8 mouse cellular contexts compared by ENCODE assay signal in genomic region chr5:105494246-105494917, GRCm38 (mm10). TPM values are rescaled to one million over a fixed set of nuclear protein-coding genes. Genes with fewer than 3 reads are reported as not detected.
A peak's percentile ranks its signal among the peaks of the same experiment; 100 is the strongest.
DNase-seq lines count a peak whose midpoint lies in the region; ATAC-seq and TF ChIP-seq lines count a peak whose summit lies in the region.

No protein-coding gene starts in this region.

- H3K36me3 ChIP-seq in heart, embryonic 12.5 days: no peaks in the 10 kb centered on the region
- peaks cover 5% of the 10 kb centered on the region; the same call in 1 of the 2 replicates for H3K36me3 ChIP-seq in midbrain, embryonic 10.5 days
- H3K36me3 ChIP-seq in midbrain, embryonic 16.5 days (ENCODE audit: control insufficient read depth, insufficient read depth, low read length): no peaks in the 10 kb centered on the region
- no peaks in the 10 kb centered on the region for H3K36me3 ChIP-seq in forebrain, embryonic 15.5 days
- no peaks in the 10 kb centered on the region for H3K36me3 ChIP-seq in midbrain, postnatal 0 days (ENCODE audit: insufficient read depth, low read length)

- H3K4me3 ChIP-seq in heart, embryonic 12.5 days: no peak overlapping the region
- H3K4me3 ChIP-seq in midbrain, embryonic 10.5 days: peak overlapping the region; percentile 43
- no peak overlapping the region for H3K4me3 ChIP-seq in midbrain, embryonic 16.5 days (ENCODE audit: low read depth, low read length)
- H3K4me3 ChIP-seq in forebrain, embryonic 15.5 days: no peak overlapping the region
- no peak overlapping the region for H3K4me3 ChIP-seq in midbrain, postnatal 0 days (ENCODE audit: low read depth, low read length)

- H3K4me2 ChIP-seq in heart, embryonic 12.5 days: peak overlapping the region; percentile 64
- H3K4me2 ChIP-seq in midbrain, embryonic 16.5 days (ENCODE audit: low read length): no peak overlapping the region
- peak overlapping the region; percentile 45 for H3K4me2 ChIP-seq in forebrain, embryonic 15.5 days (replicated peaks)
- H3K4me2 ChIP-seq in midbrain, postnatal 0 days (ENCODE audit: low read depth, low read length, poor library complexity, severe bottlenecking): no peak overlapping the region

- H3K4me1 ChIP-seq in heart, embryonic 12.5 days (replicated peaks): peaks cover 12% of the 10 kb centered on the region
- H3K4me1 ChIP-seq in midbrain, embryonic 10.5 days: peaks cover 69% of the 10 kb centered on the region
- peaks cover 23% of the 10 kb centered on the region for H3K4me1 ChIP-seq in midbrain, embryonic 16.5 days (ENCODE audit: control insufficient read depth, insufficient read depth, low read length)
- H3K4me1 ChIP-seq in forebrain, embryonic 15.5 days: peaks cover 56% of the 10 kb centered on the region
- H3K4me1 ChIP-seq in midbrain, postnatal 0 days (ENCODE audit: insufficient read depth, low read length): peaks cover 18% of the 10 kb centered on the region; the same call in 1 of the 2 replicates

- 0 out of 2 replicates have a peak, but pooled peaks cover 2% of the 10 kb centered on the region for H3K9me3 ChIP-seq in heart, embryonic 12.5 days (replicated peaks)
- H3K9me3 ChIP-seq in midbrain, embryonic 10.5 days (replicated peaks): no peaks in the 10 kb centered on the region
- H3K9me3 ChIP-seq in midbrain, embryonic 16.5 days (replicated peaks; ENCODE audit: control insufficient read depth, low read length, poor library complexity, severe bottlenecking): no peaks in the 10 kb centered on the region
- H3K9me3 ChIP-seq in forebrain, embryonic 15.5 days: no peaks in the 10 kb centered on the region
- H3K9me3 ChIP-seq in midbrain, postnatal 0 days (ENCODE audit: low read length): no peaks in the 10 kb centered on the region

- 0 out of 2 replicates have a peak overlapping the region, but pooled peaks have one; percentile 28 for H3K9ac ChIP-seq in heart, embryonic 12.5 days
- H3K9ac ChIP-seq in midbrain, embryonic 16.5 days (ENCODE audit: low read depth, low read length): no peak overlapping the region
- no peak overlapping the region for H3K9ac ChIP-seq in forebrain, embryonic 15.5 days (replicated peaks)
- no peak overlapping the region for H3K9ac ChIP-seq in midbrain, postnatal 0 days (replicated peaks; ENCODE audit: low read length, poor library complexity, severe bottlenecking)

- 50% methylated on average over 10 of the region's 10 CpGs for WGBS in heart, embryonic 12.5 days
- WGBS in midbrain, embryonic 10.5 days: 26% methylated on average over 10 of the region's 10 CpGs
- 21% methylated on average over 10 of the region's 10 CpGs for WGBS in midbrain, embryonic 16.5 days
- 31% methylated on average over 10 of the region's 10 CpGs for WGBS in forebrain, embryonic 15.5 days
- 21% methylated on average over 10 of the region's 10 CpGs for WGBS in midbrain, postnatal 0 days

- no peak for ATAC-seq in heart, embryonic 12.5 days (ENCODE audit: insufficient number of reproducible peaks, low FRiP score)
- ATAC-seq in midbrain, embryonic 16.5 days: no peak
- ATAC-seq in forebrain, embryonic 15.5 days (replicated peaks): no peak; the same call in 1 of the 2 replicates
- ATAC-seq in midbrain, postnatal 0 days (ENCODE audit: low FRiP score): no peak

- no peaks in the 10 kb centered on the region for H3K27me3 ChIP-seq in heart, embryonic 12.5 days (replicated peaks)
- H3K27me3 ChIP-seq in midbrain, embryonic 10.5 days (ENCODE audit: low read depth, poor library complexity, severe bottlenecking): peaks cover 41% of the 10 kb centered on the region
- no peaks in the 10 kb centered on the region for H3K27me3 ChIP-seq in midbrain, embryonic 16.5 days (ENCODE audit: control insufficient read depth, insufficient read depth, low read depth, low read length)
- H3K27me3 ChIP-seq in forebrain, embryonic 15.5 days: peaks cover 8% of the 10 kb centered on the region; the same call in 1 of the 2 replicates
- H3K27me3 ChIP-seq in midbrain, postnatal 0 days (ENCODE audit: insufficient read depth, low read length): no peaks in the 10 kb centered on the region

- intact Hi-C loops in heart, postnatal 14 days (cut with DNase I): no loop called here

- DNase-seq in heart, postnatal 14 days: no peak
- DNase-seq in midbrain, embryonic 10.5 days (ENCODE audit: low spot score): peak; percentile 47
- no peak for DNase-seq in midbrain, postnatal 0 days (ENCODE audit: low spot score)
- no peak for DNase-seq in adrenal gland, adult 18-20 months (ENCODE audit: low spot score in 2 of 2)
- DNase-seq in Muller cell, postnatal 12 days (ENCODE audit: inconsistent ontology term): no peak

- no peak overlapping the region for H3K27ac ChIP-seq in heart, embryonic 12.5 days (ENCODE audit: poor library complexity, severe bottlenecking)
- H3K27ac ChIP-seq in midbrain, embryonic 10.5 days (replicated peaks): peak overlapping the region; percentile 76
- no peak overlapping the region for H3K27ac ChIP-seq in midbrain, embryonic 16.5 days (ENCODE audit: low read length)
- no peak overlapping the region for H3K27ac ChIP-seq in forebrain, embryonic 15.5 days (replicated peaks)
- no peak overlapping the region; the same call in 1 of the 2 replicates for H3K27ac ChIP-seq in midbrain, postnatal 0 days (ENCODE audit: low read depth, low read length)

- peak; percentile 56 for TF ChIP-seq CTCF in midbrain, postnatal 0 days (IDR thresholded peaks at IDR 0.05)

RNA-seq across cellular contexts. Expression of gene Lrrc8c, which starts 24.8 kb away (rescaled TPM):
- polyA plus RNA-seq in heart, embryonic 12.5 days (2016; fragmentation: Nextera tagmentation; extraction: Ambion mirVana): 27.1 and 35.1 TPM in 2 replicates
- total RNA-seq in heart, postnatal 14 days (2021): 10 to 100 TPM; 45.8 to 51.7 TPM
- 13.4 and 13.9 TPM in 2 replicates for polyA plus RNA-seq in midbrain, embryonic 10.5 days (2016; fragmentation: Nextera tagmentation; extraction: Ambion mirVana)
- 10.4 and 13.0 TPM in 2 replicates for polyA plus RNA-seq in midbrain, embryonic 16.5 days (2015; fragmentation: Nextera tagmentation; extraction: Ambion mirVana)
- polyA plus RNA-seq in forebrain, embryonic 15.5 days (2015; fragmentation: Nextera tagmentation; extraction: Ambion mirVana): 11.4 and 12.0 TPM in 2 replicates
- total RNA-seq in midbrain, postnatal 0 days (2014; rRNA removed): 11.4 and 11.6 TPM in 2 replicates
- 10.8 and 14.7 TPM in 2 replicates for polyA plus RNA-seq in midbrain, postnatal 0 days (2015; fragmentation: Nextera tagmentation; extraction: Ambion mirVana)
- 10 to 100 TPM; 19.2 to 21.3 TPM for total RNA-seq in adrenal gland, adult 18-20 months (2021)

Comparison
In these comparisons a context has a peak if more than half of its experiments do, and no peak if none do; other contexts are left out.
1. H3K4me2 ChIP-seq: peak in heart, embryonic 12.5 days (single experiment) and forebrain, embryonic 15.5 days (single experiment); none in midbrain, embryonic 16.5 days (single experiment) and midbrain, postnatal 0 days (single experiment).